Mouse (Mus musculus) lung, postnatal 25 days (tissue): ENCODE measurements around the gene Dck.
"Not testable (repeated sequence)": the region's sequence is repeated elsewhere in the genome, so short reads cannot be mapped to it uniquely, and the experiment has no call there.

Experiments
- DNase-seq: peaks from one replicate; pipeline ENCODE4 v3.0.0; 2022; ENCODE audit warnings: low spot score

Gene Dck

DNA sequence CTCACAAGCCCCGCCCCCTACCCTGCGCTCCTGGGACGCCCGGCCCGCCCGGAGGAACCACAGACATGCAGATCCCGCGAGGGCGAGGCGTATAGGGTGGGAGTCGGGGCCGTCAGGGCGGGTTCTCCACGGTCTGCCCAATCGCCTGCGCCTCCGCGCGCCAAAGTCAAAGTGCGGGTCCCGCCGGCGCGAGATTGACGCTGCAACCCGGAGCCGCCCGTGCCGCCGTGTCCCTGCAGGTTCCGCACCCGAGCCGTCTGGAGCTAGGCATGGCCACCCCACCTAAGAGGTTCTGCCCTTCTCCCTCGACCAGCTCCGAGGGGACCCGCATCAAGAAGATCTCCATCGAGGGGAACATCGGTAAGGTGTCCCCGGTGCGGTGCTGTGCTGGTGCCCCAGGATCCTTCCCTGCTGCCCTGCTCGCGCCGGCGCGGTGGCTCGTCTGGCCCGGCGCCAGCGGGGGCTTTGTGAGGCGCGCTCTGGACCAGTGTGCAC, at the start of gene Dck:
TSS of gene Dck (plus strand) at position 10 of the 495 bp plus-strand sequence.
- DNase-seq: peak; percentile 99

DNA sequence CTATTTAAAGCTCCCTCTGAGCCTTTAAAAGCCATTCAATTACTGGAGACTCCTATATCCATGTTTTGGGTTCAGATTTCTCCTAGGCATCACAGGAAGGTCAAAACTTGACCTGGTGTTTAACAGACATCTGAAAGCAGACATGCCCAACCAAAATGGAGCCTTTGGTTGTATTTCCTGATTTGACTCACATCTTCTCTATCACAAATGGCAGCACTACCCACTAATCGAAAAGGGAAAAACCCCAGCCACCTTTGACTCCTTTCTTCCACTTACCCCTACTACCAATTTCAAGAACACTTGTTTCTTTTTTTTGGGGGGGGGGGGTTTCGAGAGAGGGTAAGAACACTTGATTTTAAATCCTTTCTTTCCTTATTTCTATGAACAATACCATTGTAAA, 47.8 kb upstream of the Dck start:
- no peak for DNase-seq

DNA sequence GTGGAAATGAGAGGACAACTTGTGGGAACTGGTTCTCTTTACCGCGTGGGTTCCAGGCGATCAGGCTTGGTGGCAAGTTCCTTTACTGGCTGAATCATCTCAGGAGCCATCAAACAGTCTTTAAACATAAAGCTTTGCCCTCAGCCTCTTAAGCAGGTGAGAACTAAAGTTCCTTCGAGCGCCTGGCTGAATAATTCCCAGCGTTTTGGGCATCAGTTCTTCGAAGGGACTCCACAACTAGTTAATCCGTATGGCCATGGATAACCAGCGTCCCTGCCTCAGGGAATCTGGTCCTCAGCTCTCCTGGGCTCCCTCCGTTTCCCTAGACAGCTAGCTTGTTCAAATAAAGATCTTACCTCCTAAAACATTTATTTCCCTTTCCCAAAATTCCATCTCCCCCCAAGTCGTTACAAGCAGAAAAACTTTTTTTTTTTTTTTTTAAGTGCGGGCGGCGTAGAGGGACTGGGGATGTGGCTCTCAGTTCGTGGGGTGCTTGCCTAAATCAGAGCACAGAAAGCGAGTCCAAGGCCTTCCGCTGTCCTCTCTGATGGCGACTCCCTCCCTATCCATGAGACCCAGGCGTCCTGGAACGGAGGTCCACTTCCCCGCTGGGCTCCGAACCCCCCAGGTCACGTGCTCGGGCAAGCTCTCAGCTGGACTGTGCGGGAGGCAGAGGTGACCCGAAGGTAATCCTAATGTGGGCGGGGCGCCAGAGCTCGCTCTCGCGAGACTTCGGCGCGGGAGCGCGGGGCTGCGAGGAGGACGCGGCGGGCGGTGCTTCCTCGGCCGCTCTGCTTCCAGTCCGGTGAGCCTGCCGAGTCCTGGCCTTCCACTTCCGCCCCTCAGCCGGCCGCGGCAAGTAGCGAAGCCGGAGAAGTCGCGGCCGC, 44.4 kb upstream of the Dck start, which contains the start of gene Mob1b:
TSS of gene Mob1b (plus strand) at position 740 of the 887 bp plus-strand sequence.
- peak; percentile 97 for DNase-seq

DNA sequence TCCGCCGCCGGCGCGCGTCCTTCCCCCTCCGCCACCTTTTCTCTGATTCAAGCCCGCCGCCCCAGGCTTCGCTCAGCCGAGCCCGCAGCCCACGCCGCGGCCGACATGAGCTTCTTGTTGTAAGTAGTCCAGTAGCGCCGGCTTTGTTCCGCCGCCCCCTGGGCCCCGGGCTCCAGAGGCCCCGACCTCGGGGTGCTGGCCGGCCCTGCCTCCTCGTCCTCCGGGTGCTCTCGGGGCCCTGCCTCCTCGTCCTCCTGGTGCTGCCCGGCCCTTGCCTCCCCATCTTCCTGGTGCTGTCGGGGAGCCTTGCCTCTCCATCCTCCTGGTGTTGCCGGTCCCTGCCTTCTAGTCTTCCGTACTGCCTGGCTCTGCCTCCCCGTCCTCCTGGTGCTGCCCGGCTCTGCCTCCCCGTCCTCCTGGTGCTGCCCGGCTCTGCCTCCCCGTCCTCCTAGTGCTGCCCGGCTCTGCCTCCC, 43.8 kb upstream of the Dck start:
- no peak for DNase-seq

DNA sequence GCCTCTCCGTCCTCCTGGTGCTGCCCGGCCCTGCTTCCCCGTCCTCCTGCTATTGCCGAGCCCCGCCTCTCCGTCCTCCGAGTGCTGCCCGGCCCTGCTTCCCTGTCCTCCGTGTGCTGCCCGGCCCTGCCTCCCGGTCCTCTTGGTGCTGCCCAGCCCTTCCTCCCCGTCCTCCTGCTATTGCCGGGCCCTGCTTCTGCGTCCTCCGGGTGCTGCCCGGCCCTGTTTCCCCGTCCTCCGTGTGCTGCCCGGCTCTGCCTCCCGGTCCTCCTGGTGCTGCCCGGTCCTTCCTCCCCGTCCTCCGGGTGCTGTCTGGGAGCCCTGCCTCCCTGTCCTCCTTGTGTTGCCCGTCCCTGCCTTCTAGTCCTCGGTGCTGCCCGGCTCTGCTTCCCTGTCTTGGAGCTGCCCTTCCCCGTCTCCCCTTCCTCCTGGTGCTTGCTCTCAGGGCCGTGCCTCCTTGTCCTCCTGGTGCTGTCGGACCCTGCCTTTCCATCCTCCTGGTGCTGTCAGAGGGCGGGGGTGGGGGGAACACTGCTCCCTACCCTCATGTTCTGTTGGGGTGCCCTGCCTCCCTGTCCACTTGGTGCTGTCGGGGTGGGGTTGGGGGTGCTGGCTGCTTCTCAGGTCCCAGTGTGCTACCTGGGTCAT, 43.1 kb upstream of the Dck start:
- peak; percentile 36 for DNase-seq

DNA sequence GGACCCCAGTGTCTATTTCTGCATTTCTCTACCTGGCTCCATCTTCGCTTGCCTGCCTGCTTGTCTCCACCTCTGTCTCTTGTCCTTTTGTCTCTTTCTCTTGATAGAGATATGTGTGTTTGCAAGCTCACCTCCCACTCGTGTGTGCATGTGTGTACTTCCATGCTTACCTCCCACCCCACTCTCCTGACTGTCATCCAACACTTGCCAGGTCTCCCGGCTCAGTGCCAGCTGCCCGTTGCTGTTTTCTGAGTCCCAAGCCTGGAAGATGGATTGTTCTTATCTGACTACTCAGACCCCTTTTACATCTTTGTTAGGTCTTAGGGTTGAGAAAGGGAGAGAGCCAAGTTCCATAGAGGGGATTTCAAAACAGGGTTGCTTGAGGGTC, 42.6 kb upstream of the Dck start:
- no peak for DNase-seq

DNA sequence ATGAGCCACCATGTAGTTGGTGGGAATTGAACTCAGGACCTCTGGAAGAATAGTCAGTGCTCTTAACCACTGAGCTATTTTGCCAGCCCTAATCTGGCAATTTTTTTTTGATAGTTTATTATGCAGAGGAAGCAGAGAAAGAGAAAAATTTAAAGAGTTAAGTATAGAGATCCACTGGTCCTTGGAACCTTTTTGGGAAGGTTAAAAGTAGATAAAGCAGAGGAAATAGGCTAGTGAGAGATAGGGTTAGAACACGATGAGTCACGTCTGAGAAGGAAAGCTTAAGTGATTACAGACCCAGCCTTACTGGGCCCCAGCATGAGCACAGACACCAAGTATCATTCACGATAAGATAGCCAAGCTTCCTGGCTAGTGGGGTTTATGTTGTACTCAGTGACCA, 40.8 kb upstream of the Dck start:
- DNase-seq: no peak

DNA sequence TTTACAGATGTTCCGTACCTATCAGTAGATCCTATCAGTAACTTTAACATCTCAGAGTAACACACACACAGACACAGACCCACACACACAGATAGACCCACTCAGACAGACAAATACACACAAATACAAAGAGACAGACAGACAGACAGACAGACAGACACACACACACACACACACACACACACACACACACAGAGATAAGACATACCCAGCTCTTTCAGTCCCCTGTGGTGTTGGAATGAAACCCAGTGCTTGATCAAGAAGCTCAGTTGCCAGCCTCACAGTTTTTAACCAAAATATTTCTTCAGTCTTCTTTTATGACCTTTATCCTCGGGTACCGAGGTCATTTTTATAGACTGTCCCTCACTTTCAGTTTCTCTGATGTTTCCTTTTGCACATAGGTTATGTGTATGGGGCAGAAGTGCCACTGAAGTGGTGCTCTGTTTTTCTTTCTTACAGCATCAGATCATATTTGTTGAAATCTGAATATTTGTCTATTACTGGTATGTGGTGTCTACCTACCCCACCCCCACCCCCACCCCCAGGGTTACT, 37.1 kb upstream of the Dck start:
- no peak for DNase-seq

DNA sequence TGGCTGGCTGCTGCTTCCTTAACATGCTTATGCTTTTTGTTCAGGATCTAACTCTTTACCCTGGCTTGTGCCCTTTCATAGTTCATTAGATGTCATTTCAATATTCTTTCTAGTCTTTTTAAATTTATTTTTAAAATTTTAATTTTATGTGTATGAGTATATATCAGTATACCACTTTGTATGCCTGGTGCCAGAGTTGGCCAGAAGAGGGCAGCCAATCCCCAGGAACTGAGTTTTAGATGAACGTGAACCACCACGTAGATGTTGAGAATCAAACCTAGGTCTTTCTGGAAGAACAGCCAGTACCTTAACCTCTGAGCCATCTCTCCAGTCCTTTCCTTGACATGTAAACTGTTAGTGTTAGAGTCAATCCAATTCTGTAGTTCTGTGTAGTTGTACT, 30.0 kb upstream of the Dck start:
- DNase-seq: peak; percentile 13

DNA sequence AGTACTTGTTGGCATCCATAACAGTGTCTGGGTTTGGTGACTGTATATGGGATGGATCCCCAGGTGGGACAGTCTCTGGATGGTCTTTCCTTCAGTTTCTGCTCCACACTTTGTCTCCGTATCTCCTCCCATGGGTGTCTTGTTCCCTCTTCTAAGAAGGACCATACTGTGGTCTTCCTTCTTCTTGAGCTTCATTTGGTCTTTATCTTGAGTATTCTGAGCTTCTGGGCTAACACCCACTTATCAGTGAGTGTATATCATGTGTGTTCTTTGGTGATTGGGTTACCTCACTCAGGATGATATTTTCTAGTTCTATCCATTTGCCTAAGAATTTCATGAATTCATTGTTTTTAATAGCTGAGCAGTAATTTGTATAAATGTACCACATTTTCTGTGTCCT, 23.7 kb upstream of the Dck start:
- DNase-seq: not testable (repeated sequence)

DNA sequence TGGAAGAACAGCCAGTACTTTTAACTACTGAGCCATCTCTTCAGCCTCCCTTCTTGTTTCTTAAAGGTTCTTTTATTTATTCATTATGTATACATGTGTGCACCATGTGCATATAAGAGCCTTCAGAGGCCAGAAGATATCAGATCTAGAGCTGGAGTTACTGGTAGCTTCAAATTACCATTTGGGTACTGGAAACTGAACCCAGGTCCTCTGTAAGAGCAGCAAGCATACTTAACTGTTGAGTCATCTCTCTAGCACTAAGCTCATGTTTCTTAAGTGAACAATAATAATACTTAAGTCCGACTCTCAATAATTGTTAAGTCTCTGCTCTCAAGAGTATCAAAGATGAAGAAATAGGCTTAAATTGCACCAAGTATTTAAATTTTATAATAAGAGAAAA, 17.0 kb upstream of the Dck start:
- no peak for DNase-seq

DNA sequence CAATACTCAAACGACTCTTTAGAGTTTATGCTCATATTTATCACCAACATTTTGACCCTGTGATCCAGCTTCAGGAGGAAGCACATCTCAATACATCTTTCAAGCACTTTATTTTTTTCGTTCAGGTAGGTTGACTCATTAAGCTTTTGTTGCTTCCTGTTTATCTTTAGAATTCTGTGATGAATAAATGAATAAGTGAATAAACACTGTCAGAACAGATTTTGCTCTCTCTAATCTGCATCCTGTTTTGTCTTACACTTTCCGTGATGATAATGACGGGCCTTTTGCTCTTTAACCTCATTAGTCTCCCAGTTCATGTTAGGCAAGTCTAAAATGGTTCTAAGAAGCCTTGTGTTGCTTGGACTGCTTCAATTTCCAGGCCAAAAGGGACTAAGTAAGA, 11.6 kb upstream of the Dck start:
- DNase-seq: no peak

DNA sequence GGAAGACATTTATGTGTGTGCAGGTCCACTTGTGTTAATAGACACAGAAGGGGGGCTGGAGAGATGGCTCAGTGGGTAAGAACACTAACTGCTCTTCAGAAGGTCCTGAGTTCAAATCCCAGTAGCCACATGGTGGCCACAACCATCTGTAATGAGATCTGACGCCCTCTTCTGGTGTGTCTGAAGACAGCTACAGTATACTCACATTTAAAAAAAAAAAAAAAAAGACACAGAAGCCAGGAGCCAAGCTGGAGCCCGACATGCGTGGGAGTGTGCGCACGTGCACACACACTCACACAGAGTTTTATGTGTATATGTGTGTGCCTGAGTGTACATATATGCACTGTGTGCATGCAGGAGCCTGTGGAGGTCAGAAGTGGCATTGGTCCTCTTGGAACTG, 2.2 kb upstream of the Dck start:
- no peak for DNase-seq

DNA sequence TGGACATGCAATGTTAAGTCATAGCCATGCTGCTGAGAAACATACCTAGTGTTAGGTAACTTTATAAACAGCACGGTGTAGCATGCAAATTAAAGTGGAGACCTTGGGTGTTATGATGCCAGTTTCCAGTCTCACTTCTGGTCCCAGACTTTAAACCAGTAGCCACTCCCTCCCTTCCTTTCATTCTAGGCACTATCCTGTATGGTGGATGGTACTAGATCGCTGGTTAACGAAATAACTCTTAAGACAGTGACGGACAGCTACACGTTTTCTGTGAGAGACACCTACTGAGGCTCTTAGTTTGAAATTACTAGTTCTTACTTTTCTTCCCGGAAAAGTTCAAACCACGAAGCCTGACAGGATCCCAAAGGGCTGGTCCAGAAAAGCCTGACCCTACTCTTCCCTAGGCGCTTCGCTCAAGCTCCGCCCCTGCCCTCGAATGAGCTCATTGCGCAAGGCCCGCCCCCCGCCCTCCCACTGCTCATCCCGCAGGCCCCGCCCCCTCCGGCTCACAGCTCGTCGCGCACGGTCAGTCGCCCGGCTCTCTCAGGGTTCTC, 288 bp upstream of the Dck start:
- no peak for DNase-seq

DNA sequence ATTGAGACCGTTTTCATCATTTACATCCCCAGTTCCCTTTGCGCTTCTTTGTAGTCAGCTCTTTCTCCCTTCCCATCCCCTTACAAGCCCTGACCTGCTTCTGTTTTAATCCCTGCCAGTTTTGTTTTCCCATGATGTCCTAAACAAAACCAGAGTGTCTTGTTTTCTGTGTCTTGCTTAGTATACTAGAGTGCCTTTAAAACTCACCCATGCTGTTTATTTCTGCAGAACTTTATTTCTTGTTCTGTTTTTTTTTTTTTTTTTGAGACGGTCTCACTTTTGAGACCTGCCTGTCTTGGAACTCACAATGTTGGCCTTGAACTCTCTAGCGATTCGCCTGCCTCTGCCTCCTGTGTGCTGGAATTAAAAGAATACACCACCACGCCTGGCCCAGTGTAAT, 791 bp downstream of the Dck start:
- DNase-seq: no peak

DNA sequence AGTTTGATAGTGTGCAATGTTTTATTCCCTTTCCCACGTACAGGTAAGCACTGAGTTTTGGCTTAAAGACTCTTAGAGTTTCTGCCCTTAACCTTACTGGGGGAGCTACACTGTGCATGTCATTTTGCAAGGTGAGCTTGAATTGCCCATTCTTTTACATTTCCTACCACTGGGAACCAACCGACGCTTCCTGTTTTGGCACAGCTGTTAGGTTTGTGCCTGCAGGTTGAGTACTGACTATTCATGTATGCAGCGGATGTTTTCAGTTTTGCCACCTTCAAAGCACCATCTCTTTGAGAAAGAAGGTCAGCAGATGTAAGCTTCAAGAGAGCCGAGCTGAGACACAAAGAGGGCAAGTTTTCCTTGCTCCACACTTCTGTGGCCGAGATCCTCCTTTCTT, 1.3 kb downstream of the Dck start:
- DNase-seq: peak; percentile 46

DNA sequence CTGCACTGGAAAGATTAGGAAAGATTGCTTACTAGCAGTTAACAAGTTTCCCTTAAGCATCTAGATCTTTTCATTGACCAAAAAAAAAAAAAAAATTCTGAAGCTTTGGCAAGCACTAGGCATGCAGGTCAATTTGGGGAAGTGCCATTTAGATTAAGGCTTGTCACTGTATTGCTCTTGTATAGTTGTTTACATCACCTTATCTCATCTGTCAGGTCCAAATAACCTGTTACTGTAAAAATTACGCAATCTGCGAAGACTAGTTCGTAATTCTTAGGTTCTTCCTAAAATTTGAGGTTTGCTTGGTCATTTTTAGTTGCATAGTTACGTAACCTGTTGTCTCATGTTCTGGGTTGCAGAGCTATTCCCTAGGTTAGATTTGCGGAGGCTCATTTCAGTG, 2.1 kb downstream of the Dck start:
- DNase-seq: peak; percentile 5

DNA sequence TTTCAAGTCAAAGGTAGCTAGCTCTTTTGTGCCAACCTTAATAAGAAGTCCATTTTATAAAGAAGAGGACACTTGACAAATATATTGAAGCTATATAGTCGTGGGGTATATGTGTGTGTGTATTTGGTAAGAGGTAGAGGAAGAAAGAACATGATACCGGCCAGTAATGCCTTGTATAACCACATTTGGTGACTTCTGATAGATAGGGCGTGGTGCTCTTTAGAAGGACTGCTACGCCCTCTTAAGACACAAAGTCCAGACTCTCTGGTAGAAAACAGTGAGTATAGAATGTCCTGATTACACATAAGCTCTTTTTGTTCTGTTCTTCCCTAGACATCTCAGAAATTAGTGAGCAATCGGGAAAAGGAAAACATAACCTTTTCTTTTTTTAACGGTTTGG, 3.4 kb downstream of the Dck start:
- DNase-seq: no peak

DNA sequence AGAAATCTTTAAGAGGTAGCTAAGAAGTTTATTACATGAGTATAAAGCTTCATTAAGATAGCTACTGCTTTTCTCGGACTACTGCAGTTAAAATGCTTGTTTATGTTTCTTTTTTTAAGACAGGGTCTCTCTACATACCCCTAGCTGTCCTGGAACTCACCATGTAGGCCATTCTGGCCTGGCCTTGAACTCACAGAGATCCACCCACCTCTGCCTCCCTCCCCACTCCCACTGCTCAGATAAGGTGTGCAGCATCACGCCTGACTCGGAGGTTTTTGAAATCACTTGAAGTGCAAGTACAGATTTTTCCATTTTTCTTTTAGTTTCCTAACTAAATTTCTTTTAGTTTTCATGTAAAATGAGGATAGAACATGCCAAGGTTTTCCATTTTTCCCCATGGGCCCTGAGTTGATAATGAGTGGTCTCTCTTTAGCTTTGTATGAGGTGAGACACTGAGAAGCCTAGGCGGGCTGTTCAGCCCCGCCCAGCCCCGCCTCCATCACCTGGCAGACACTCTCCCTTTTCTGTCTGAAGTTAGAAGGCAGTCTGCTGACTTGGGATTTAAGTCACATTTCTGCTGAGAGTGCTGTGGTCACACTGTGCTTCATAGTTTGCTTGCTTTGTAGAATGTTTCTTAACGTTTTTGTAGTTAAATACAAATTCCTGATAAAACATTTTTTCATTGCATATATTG, 17.4 kb downstream of the Dck start:
- DNase-seq: no peak

DNA sequence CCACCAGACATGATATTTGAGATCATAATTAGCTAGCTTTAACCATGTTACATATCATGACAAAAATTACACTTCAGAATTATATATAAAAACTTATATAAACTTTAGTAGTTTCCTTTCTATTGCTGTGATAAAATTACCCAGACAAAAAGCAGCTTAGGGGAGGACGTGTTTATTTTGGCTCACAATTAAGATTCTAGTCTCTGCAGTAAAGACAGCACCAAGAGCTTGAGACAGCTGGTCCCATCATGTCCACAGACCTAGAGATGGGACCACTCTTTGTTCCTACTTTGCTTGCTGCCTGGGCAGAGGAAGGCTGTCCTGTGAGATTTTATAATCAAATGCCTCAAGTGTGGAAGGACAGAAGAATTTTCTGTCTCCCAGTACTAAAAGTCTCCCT, 20.3 kb downstream of the Dck start:
- no peak for DNase-seq

DNA sequence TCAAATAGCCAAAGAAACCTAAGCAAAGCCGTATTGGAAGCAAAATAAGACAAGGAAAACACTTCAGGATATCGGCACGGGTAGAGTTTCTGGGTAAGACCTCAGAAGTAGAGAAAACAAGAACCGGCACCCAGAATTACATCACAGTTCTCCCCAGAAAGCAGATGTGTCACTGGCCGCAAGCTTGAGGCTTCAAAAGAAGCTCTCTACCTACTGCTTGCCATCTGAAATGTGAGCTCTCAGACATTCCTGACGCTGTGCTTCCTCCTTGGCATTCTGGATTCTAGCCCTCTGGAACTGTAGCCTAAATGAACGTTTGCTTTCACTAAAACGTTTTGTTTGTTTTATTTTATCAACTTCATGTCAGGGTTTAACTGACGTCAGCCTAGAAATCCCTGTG, 25.9 kb downstream of the Dck start:
- DNase-seq: no peak
